Mouse (Mus musculus) midbrain, embryonic 10.5 days (tissue): ENCODE measurements at regions not wholly inside any gene's neighbourhood (a gene's known extent, or its start where the extent isn't known, plus 50 kb on each side); places are given as distances from the start of the nearest gene placed in this dataset.

Experiments used
- DNase-seq: peaks from one replicate; pipeline ENCODE4 v3.0.0-alpha.2; 2017; ENCODE audit warnings: low spot score
- H3K27ac ChIP-seq: fragments of 300-500 bp; sonication (generic); replicated peaks from 2 replicates; pipeline ENCODE4 v1.5.1; 2016; ENCODE audit warnings: mild to moderate bottlenecking
- H3K27me3 ChIP-seq: fragments of 300-500 bp; sonication (generic); 2 replicates; pipeline ENCODE4 v1.6.1; 2016; ENCODE audit warnings: low read depth, mild to moderate bottlenecking; ENCODE audit not compliant: poor library complexity, severe bottlenecking
- H3K36me3 ChIP-seq: fragments of 300-500 bp; sonication (generic); 2 replicates; pipeline ENCODE4 v1.6.1; 2016; ENCODE audit warnings: mild to moderate bottlenecking, moderate library complexity
- H3K4me1 ChIP-seq: fragments of 300-500 bp; sonication (generic); 2 replicates; pipeline ENCODE4 v1.6.1; 2016
- H3K4me3 ChIP-seq: fragments of 300-500 bp; sonication (generic); 2 replicates; pipeline ENCODE4 v1.5.1; 2016; ENCODE audit warnings: mild to moderate bottlenecking, moderate library complexity
- H3K9me3 ChIP-seq: fragments of 300-500 bp; sonication (generic); replicated peaks from 2 replicates; pipeline ENCODE4 v1.6.1; 2016; ENCODE audit warnings: mild to moderate bottlenecking
- WGBS: fragments of 180-500 bp; shearing (Covaris S2); methylation state at CpG from one replicate; pipeline ENCODE4 v1.1.7; 2016; 5-methylcytosine and 5-hydroxymethylcytosine counted together

DNA sequence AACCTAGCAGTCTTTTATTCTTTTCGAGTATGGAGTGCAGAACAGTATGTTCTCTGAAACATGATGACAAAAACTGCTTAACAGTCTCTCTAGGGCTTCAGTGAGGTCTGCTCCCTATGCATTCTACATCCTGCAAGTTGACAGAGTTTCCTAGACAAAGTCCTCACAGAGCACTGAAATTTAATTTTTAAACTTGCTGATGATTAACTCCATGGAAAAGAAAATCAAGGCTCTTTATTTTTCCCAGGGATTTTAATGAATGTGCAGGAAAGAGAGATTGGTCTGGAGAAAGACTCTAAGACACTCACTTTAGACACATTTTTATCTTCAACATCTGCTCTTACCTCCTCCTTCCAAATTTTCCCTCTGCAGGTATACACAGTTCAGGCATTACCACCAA is 214.9 kb upstream of the Tnp1 start:
- WGBS = 80% methylated on average over 1 of the region's 1 CpGs
- H3K9me3 ChIP-seq = peaks cover 15% of the 10 kb centered on the region
- no peaks in the 10 kb centered on the region for H3K27me3 ChIP-seq
- H3K4me3 ChIP-seq = no peak overlapping the region
- no peak overlapping the region for H3K27ac ChIP-seq
- DNase-seq = no peak
- H3K4me1 ChIP-seq = no peaks in the 10 kb centered on the region
- H3K36me3 ChIP-seq = no peaks in the 10 kb centered on the region

DNA sequence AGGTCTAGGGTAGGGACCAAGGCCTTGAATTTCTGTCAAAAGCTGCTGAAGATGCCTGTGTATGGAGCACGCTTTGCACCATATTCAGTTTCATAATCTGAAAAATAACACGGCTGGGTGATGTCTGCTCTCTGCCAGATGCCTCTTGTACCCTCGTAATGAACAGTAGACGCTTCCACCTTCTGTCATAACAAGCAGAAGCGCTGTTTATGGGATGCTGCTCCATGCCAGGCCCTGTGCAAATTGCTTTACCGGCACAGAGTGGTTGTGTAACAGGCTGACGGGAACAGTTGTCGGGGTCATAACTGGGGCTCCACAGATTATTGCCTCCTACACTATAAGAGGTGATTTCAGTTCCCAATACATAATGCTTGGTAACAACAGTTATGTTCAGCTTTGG is 211.5 kb upstream of the Tnp1 start:
- no peak overlapping the region for H3K27ac ChIP-seq
- no peaks in the 10 kb centered on the region for H3K36me3 ChIP-seq
- H3K9me3 ChIP-seq = peaks cover 15% of the 10 kb centered on the region
- no peaks in the 10 kb centered on the region for H3K27me3 ChIP-seq
- no peaks in the 10 kb centered on the region for H3K4me1 ChIP-seq
- H3K4me3 ChIP-seq = no peak overlapping the region
- WGBS = 92% methylated on average over 8 of the region's 8 CpGs
- DNase-seq = no peak

DNA sequence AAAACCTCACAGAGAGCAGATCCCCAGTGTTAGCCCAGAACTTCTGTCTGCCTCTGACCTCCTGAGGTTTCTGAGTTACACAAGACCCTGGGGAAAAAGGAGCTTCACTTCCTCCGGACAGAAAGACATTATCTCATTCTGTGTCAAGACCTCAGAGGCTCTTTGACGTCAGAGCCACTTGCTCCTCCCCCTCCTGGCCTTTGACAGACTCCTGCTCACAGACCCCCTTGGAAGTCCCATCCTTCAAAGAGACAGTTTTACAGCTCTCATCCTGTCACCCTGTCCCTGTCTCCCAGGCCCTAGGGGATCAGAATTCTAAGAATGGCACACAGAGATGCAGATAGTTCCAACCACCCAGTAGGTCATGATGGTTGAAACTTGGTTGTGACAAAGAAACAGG is 206.2 kb upstream of the Tnp1 start:
- Histone ChIP-seq H3K9me3 (no peaks in the 10 kb centered on the region), H3K4me1 (0 out of 2 replicates have a peak, but pooled peaks cover 2% of the 10 kb centered on the region), H3K36me3 (no peaks in the 10 kb centered on the region), H3K27ac (no peak overlapping the region), H3K27me3 (no peaks in the 10 kb centered on the region), H3K4me3 (no peak overlapping the region)
- no peak for DNase-seq
- WGBS = 45% methylated on average over 2 of the region's 2 CpGs

DNA sequence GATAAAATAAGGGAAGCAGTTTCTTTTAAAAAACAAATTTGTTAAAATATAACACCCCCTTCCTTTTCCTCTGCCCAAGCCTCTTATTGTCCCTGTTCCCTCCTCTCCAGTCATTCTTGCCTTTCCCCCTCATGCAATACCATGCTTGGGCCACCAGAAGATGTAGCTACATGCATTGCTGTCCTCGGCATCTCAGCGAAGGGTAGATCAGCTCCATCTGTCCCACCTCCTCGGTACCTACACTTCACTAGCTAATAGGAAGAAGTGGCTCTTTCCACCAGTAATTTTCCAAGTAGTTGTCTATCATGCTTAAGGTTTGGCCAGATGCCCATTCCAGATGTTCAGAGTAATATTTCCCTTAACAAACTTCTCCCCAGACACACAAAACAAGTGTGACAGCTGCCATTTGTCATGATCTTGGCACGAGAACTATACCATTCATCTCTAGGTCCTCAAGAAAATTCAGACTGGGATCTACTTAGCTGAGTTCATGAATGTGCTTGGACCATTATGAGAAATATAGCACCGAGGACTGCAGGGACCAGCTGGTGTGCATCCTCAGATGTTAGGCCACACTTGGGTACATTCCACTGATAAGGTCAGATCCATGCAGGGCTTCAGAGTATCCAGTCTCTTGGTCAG is 198.7 kb upstream of the Tnp1 start:
- Histone ChIP-seq H3K27me3 (no peaks in the 10 kb centered on the region), H3K9me3 (no peaks in the 10 kb centered on the region), H3K4me1 (no peaks in the 10 kb centered on the region), H3K4me3 (no peak overlapping the region), H3K27ac (no peak overlapping the region), H3K36me3 (no peaks in the 10 kb centered on the region)
- DNase-seq = no peak
- WGBS = 92% methylated on average over 5 of the region's 5 CpGs

DNA sequence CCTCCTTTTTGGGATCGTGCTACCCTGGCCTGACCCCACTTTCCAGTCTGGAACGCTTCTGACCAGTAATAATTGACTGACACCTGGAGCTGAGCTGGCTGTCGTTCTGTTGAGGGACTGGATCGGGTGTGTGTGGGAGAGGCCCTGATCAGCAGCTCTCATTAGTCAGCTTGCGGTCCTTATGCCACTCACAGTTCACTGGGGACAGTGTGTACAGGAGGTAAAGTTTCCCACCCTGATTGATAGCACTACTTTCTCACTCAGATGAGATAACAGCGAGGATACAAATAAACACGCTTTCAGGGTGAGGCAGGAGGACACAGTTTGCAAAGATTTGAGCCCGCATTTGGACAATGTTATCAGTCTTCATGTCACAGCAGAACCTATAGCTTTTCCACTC is 191.7 kb upstream of the Tnp1 start:
- H3K27me3 ChIP-seq = no peaks in the 10 kb centered on the region
- 90% methylated on average over 8 of the region's 8 CpGs for WGBS

DNA sequence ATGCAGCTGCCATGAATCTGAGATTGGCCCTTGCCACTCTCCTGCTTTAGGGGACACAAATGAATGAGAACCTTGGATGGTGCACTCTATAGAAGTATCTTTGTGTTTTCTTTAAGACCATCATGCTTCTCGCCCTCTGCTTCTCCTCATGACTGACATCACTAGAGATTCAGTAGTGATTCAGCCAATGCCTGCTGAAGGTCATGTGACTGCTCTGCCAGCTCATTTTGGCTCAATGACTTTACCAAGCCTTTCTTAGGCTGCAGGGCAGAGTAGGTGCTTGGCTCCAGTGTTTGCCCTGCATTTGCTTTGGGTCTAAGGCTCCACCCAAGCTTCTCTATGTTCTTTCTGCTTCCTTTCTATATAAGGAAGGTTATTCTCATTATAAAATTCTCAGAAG is 190.1 kb upstream of the Tnp1 start:
- H3K9me3 ChIP-seq = no peaks in the 10 kb centered on the region
- 82% methylated on average over 1 of the region's 1 CpGs for WGBS
- peaks cover 5% of the 10 kb centered on the region; the same call in 1 of the 2 replicates for H3K4me1 ChIP-seq
- DNase-seq = no peak
- no peak overlapping the region for H3K27ac ChIP-seq
- no peaks in the 10 kb centered on the region for H3K36me3 ChIP-seq
- H3K4me3 ChIP-seq = no peak overlapping the region
- no peaks in the 10 kb centered on the region for H3K27me3 ChIP-seq

More for the DNA sequence above, 191.7 kb upstream of the Tnp1 start:
- DNase-seq = no peak
- Histone ChIP-seq H3K9me3 (no peaks in the 10 kb centered on the region), H3K27ac (no peak overlapping the region), H3K4me1 (peaks cover 5% of the 10 kb centered on the region; the same call in 1 of the 2 replicates), H3K36me3 (no peaks in the 10 kb centered on the region), H3K4me3 (no peak overlapping the region)

DNA sequence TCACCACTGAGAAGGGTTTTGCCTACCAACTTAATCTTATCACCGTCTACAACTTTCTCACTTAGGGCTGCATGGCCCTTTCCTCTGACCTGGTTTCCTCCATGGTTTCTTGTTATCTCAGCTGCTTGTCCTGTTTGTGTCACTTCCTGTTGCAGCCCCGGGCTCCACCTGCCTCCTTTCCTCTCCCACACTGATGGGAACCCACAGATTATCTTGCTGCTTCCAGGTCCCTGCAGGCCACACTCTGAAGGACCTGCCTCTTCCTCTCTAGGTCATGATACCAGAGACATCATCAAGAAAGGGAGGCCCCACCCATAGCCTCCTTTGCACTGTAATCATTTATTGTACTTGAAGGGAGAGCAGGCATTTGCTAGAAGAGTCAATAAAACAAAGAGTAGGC is 184.4 kb upstream of the Tnp1 start:
- H3K9me3 ChIP-seq = no peaks in the 10 kb centered on the region
- no peak for DNase-seq
- WGBS = 82% methylated on average over 2 of the region's 2 CpGs
- H3K36me3 ChIP-seq = no peaks in the 10 kb centered on the region
- H3K27me3 ChIP-seq = no peaks in the 10 kb centered on the region
- no peaks in the 10 kb centered on the region for H3K4me1 ChIP-seq
- 0 out of 2 replicates have a peak overlapping the region, but pooled peaks have one; percentile 17 for H3K27ac ChIP-seq
- H3K4me3 ChIP-seq = no peak overlapping the region

DNA sequence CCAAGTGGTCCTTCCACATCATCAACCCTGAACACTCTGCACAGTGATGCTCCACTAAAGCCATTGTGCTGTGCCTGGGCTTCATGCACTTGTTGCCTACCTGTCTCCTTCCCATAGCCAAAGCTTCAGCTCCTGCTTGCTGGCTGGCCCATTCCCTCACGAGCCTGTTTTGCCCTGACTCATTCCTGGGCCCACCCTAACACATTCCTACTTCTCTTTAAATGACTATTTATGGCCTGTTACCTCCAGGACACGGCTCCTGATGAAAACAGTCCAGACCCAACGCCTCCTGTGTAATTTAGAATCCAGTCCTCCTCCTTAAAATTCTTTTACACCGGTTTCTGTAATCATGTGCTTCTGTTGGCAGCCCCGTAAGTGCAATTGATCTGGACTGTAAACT is 175.1 kb upstream of the Tnp1 start:
- no peaks in the 10 kb centered on the region for H3K9me3 ChIP-seq
- 88% methylated on average over 5 of the region's 5 CpGs for WGBS

DNA sequence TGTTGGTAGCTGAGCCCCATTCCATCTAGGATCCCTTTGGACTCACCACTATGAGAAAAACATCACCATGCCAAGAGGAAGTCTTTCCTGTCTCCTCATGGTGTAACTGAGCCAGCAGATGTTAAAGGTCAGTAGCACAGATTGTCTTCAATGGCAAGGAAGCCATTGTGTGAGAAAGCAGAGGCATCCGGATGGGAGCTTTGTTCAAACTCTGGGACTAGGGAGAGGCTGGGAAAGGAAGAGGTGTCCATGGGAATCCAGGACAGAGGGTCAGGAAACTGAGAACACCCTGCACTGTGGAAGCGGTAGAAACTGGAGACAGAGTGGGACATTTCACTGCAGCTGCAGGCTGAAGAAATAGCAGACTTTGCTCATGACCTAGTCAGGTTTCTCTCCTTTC is 173.1 kb upstream of the Tnp1 start:
- no peak overlapping the region; the same call in none of the 2 replicates for H3K27ac ChIP-seq
- H3K36me3 ChIP-seq = no peaks in the 10 kb centered on the region
- 0 out of 2 replicates have a peak, but pooled peaks cover 8% of the 10 kb centered on the region for H3K27me3 ChIP-seq
- H3K4me1 ChIP-seq = no peaks in the 10 kb centered on the region; the same call in 1 of the 2 replicates
- H3K9me3 ChIP-seq = no peaks in the 10 kb centered on the region
- no peak for DNase-seq
- no peak overlapping the region for H3K4me3 ChIP-seq
- WGBS = 73% methylated on average over 2 of the region's 2 CpGs

More for the DNA sequence above, 175.1 kb upstream of the Tnp1 start:
- no peaks in the 10 kb centered on the region for H3K36me3 ChIP-seq
- H3K27me3 ChIP-seq = 0 out of 2 replicates have a peak, but pooled peaks cover 8% of the 10 kb centered on the region
- H3K27ac ChIP-seq = no peak overlapping the region
- DNase-seq = no peak
- H3K4me3 ChIP-seq = no peak overlapping the region
- no peaks in the 10 kb centered on the region for H3K4me1 ChIP-seq

DNA sequence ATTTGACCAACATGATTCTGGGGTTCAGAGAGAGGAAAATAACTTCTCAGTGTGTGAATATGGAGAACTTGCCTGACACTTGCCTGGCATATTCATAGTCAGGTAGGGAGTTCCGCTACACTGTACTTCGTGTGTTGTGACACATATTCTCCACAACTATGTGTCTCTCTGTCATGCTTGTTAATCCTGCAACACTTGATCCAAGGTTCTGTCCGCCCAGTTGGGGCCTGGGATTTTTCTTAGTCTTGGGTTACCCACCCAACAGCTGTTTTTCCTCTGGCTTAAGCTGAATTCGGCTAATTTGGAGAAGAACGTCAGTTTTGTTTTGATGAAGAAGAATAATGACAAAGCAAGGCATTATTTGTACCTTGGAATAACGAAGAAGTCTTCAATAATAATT is 168.8 kb upstream of the Tnp1 start:
- Histone ChIP-seq H3K9me3 (no peaks in the 10 kb centered on the region), H3K27me3 (0 out of 2 replicates have a peak, but pooled peaks cover 8% of the 10 kb centered on the region), H3K4me3 (no peak overlapping the region), H3K36me3 (no peaks in the 10 kb centered on the region), H3K27ac (no peak overlapping the region), H3K4me1 (peaks cover 6% of the 10 kb centered on the region; the same call in 1 of the 2 replicates)
- no peak for DNase-seq
- 91% methylated on average over 6 of the region's 6 CpGs for WGBS

DNA sequence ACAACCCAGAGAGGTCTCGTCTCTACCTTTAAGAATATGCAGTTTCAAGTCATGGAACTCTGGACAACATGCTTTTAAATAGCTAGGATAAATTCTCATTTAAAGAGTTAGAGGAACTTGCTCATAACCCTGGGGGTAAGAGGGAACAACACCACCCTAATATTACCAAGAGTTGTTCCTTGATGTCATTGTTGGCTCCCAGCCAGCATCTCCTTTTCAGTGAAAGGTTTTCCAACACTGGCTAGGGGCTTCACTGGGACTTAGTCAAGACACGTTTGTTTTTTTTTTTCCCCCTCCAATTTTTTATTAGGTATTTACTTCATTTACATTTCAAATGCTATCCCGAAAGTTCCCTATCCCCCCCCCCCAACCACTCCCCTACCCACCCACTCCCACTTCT is 163.1 kb upstream of the Tnp1 start:
- DNase-seq = no peak
- no peaks in the 10 kb centered on the region for H3K36me3 ChIP-seq
- WGBS = 85% methylated on average over 3 of the region's 3 CpGs
- H3K27me3 ChIP-seq = peaks cover 32% of the 10 kb centered on the region
- H3K27ac ChIP-seq = no peak overlapping the region
- peaks cover 9% of the 10 kb centered on the region; the same call in 1 of the 2 replicates for H3K4me1 ChIP-seq
- no peak overlapping the region for H3K4me3 ChIP-seq
- no peaks in the 10 kb centered on the region; the same call in 1 of the 2 replicates for H3K9me3 ChIP-seq

DNA sequence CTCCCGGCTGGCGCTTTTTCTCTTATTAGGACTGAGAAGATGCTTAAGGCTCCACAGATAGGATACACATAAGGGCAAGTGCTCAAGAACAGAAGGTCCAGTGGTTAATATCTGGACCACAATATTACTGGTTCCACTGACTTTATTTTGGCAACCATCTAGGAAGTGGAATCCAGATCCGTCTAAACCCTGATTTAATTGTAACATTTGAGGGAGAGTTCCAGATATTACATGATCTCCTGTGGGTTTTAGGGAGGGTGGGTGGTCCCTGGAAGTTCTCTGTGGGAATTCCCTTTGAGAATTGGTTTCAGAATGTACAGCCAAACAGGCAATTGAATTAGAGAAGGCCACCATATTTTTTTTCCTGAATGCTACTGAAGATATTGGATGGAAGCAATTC is 161.4 kb upstream of the Tnp1 start:
- no peak for DNase-seq
- Histone ChIP-seq H3K27ac (no peak overlapping the region), H3K36me3 (no peaks in the 10 kb centered on the region), H3K9me3 (no peaks in the 10 kb centered on the region; the same call in 1 of the 2 replicates), H3K4me3 (no peak overlapping the region), H3K4me1 (0 out of 2 replicates have a peak, but pooled peaks cover 2% of the 10 kb centered on the region), H3K27me3 (peaks cover 49% of the 10 kb centered on the region)
- 89% methylated on average over 3 of the region's 3 CpGs for WGBS

DNA sequence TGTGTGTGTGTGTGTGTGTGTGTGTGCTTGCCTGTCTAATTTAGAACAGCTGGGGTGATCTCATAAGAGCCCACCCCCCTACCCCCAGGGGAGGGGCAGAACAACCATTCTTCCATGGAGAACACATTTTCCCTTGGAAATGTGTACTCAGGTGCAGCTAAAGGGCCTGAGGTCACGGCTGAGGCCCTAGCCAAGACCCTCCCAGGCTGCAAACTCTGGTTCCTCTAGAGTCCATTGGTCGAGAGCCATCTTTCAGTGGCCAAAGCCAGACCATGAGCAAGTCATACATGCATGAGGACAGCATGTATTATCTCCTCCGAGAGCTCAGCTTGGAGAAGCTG is 154.9 kb upstream of the Tnp1 start:
- Histone ChIP-seq H3K27ac (peak overlapping the region; percentile 80), H3K9me3 (peaks cover 13% of the 10 kb centered on the region), H3K4me1 (peaks cover 38% of the 10 kb centered on the region), H3K36me3 (no peaks in the 10 kb centered on the region), H3K4me3 (no peak overlapping the region), H3K27me3 (peaks cover 87% of the 10 kb centered on the region)
- 40% methylated on average over 3 of the region's 3 CpGs for WGBS
- peak; percentile 42 for DNase-seq
